Mouse (Mus musculus): ENCODE measurements around the gene Mast2. TPM values are rescaled to one million over a fixed set of nuclear protein-coding genes. Genes with fewer than 3 reads are reported as not detected.
A peak's percentile ranks its signal among the peaks of the same experiment; 100 is the strongest.

The Mast2 gene
- polyA plus RNA-seq, 1 experiment from 2014 or later = 28.2 TPM

- H3K27ac ChIP-seq (ENCODE audit: low read depth, low read length) = no peak overlapping the region
- H3K4me1 ChIP-seq (ENCODE audit: control insufficient read depth, insufficient read depth, low read length) = no peaks in the 10 kb centered on the region
- WGBS (ENCODE audit: insufficient replicate concordance) = 99% methylated on average over 3 of the region's 3 CpGs
- ATAC-seq (replicated peaks; ENCODE audit: insufficient number of reproducible peaks, low FRiP score, low TSS enrichment) = no peak
- H3K4me3 ChIP-seq (ENCODE audit: low read depth, low read length) = no peak overlapping the region
- 0 out of 2 replicates have a peak, but pooled peaks cover 2% of the 10 kb centered on the region for H3K9me3 ChIP-seq (replicated peaks; ENCODE audit: control insufficient read depth, low read length)
- no peak overlapping the region for H3K9ac ChIP-seq (ENCODE audit: low read depth, low read length)
- H3K36me3 ChIP-seq (ENCODE audit: control insufficient read depth, insufficient read depth, low read length) = peaks cover 8% of the 10 kb centered on the region; the same call in 1 of the 2 replicates
- H3K27me3 ChIP-seq (ENCODE audit: control insufficient read depth, insufficient read depth, low read length) = no peaks in the 10 kb centered on the region
- H3K4me2 ChIP-seq = no peak overlapping the region
Measured at GRCm38 (mm10) chr4:116329256-116329655, 134.7 kb downstream of the Mast2 start.

GRCm38 (mm10) chr4:116322127-116322526 is 141.9 kb downstream of the Mast2 start:
- Histone ChIP-seq H3K27ac (ENCODE audit: low read depth, low read length) (no peak overlapping the region), H3K27me3 (ENCODE audit: control insufficient read depth, insufficient read depth, low read length) (no peaks in the 10 kb centered on the region), H3K36me3 (ENCODE audit: control insufficient read depth, insufficient read depth, low read length) (peaks cover 16% of the 10 kb centered on the region), H3K4me1 (ENCODE audit: control insufficient read depth, insufficient read depth, low read length) (no peaks in the 10 kb centered on the region), H3K4me2 (no peak overlapping the region), H3K4me3 (ENCODE audit: low read depth, low read length) (no peak overlapping the region), H3K9me3 (replicated peaks; ENCODE audit: control insufficient read depth, low read length) (no peaks in the 10 kb centered on the region), H3K9ac (ENCODE audit: low read depth, low read length) (no peak overlapping the region)
- 66% methylated on average over 6 of the region's 6 CpGs for WGBS (ENCODE audit: insufficient replicate concordance)
- no peak for ATAC-seq (replicated peaks; ENCODE audit: insufficient number of reproducible peaks, low FRiP score, low TSS enrichment)

DNA sequence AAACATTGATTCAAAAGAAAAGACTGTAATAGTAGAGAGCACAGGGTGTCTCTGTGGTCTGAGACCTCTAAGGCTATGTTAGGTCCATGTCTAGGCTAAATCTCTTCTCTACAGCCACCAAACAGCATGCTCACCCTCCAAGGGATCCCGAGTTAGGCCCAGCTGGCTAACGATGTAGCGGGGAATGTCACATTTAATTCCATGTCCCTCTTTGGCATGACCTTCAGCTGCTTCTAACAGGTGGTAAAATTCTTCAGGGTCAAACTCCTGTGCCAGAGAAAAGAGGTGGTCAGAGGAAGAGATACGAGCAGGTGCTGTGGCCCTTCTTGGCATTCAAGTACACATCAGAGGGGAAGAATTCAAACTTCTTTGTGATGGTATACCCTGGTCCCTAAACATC is 146.4 kb downstream of the Mast2 start:
- H3K9ac ChIP-seq (ENCODE audit: low read depth, low read length) = no peak overlapping the region
- ATAC-seq (replicated peaks; ENCODE audit: insufficient number of reproducible peaks, low FRiP score, low TSS enrichment) = no peak
- no peak overlapping the region for H3K4me2 ChIP-seq
- H3K27me3 ChIP-seq (ENCODE audit: control insufficient read depth, insufficient read depth, low read length) = no peaks in the 10 kb centered on the region
- 88% methylated on average over 4 of the region's 4 CpGs for WGBS (ENCODE audit: insufficient replicate concordance)
- no peaks in the 10 kb centered on the region for H3K9me3 ChIP-seq (replicated peaks; ENCODE audit: control insufficient read depth, low read length)
- no peak overlapping the region for H3K4me3 ChIP-seq (ENCODE audit: low read depth, low read length)
- H3K27ac ChIP-seq (ENCODE audit: low read depth, low read length) = no peak overlapping the region
- peaks cover 26% of the 10 kb centered on the region for H3K36me3 ChIP-seq (ENCODE audit: control insufficient read depth, insufficient read depth, low read length)
- H3K4me1 ChIP-seq (ENCODE audit: control insufficient read depth, insufficient read depth, low read length) = no peaks in the 10 kb centered on the region

DNA sequence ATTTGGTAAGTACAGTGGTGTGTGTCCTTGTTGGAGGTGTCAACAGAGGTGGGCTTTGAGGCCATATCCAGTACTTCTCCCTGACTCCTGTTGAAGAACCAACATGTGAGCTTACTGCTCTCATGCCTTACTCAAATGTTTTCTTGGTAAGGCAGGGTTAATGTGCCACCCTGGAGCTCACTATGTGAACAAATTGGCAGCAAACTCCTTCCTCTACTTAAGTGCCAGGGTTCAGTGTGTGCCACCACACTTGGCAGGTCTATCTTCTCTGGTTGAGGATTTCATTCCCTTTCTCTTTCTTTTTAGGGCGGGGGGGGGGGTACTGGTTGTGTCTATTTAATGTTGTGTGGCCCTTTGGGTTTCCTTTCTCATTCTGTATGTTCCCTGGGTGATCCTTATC is 159.4 kb downstream of the Mast2 start:
- peaks cover 21% of the 10 kb centered on the region for H3K36me3 ChIP-seq (ENCODE audit: control insufficient read depth, insufficient read depth, low read length)
- no peak overlapping the region for H3K4me3 ChIP-seq (ENCODE audit: low read depth, low read length)

GRCm38 (mm10) chr4:116300878-116301355 is 163.1 kb downstream of the Mast2 start:
- ATAC-seq (replicated peaks; ENCODE audit: insufficient number of reproducible peaks, low FRiP score, low TSS enrichment) = peak; percentile 26; the same call in 1 of the 2 replicates
- no peak overlapping the region for H3K9ac ChIP-seq (ENCODE audit: low read depth, low read length)
- H3K27ac ChIP-seq (ENCODE audit: low read depth, low read length) = peak overlapping the region; percentile 37
- WGBS (ENCODE audit: insufficient replicate concordance) = 40% methylated on average over 4 of the region's 4 CpGs
- H3K27me3 ChIP-seq (ENCODE audit: control insufficient read depth, insufficient read depth, low read length) = no peaks in the 10 kb centered on the region
- no peak overlapping the region for H3K4me2 ChIP-seq
- peaks cover 3% of the 10 kb centered on the region; the same call in 1 of the 2 replicates for H3K36me3 ChIP-seq (ENCODE audit: control insufficient read depth, insufficient read depth, low read length)
- H3K4me3 ChIP-seq (ENCODE audit: low read depth, low read length) = no peak overlapping the region
- H3K4me1 ChIP-seq (ENCODE audit: control insufficient read depth, insufficient read depth, low read length) = 0 out of 2 replicates have a peak, but pooled peaks cover 3% of the 10 kb centered on the region
- no peaks in the 10 kb centered on the region for H3K9me3 ChIP-seq (replicated peaks; ENCODE audit: control insufficient read depth, low read length)

More for the DNA sequence above, 159.4 kb downstream of the Mast2 start:
- Histone ChIP-seq H3K27me3 (ENCODE audit: control insufficient read depth, insufficient read depth, low read length) (no peaks in the 10 kb centered on the region), H3K9me3 (replicated peaks; ENCODE audit: control insufficient read depth, low read length) (no peaks in the 10 kb centered on the region), H3K4me2 (no peak overlapping the region), H3K27ac (ENCODE audit: low read depth, low read length) (no peak overlapping the region), H3K9ac (ENCODE audit: low read depth, low read length) (no peak overlapping the region), H3K4me1 (ENCODE audit: control insufficient read depth, insufficient read depth, low read length) (0 out of 2 replicates have a peak, but pooled peaks cover 3% of the 10 kb centered on the region)
- no peak for ATAC-seq (replicated peaks; ENCODE audit: insufficient number of reproducible peaks, low FRiP score, low TSS enrichment)
- WGBS (ENCODE audit: insufficient replicate concordance) = 16% methylated on average over 1 of the region's 1 CpGs

DNA sequence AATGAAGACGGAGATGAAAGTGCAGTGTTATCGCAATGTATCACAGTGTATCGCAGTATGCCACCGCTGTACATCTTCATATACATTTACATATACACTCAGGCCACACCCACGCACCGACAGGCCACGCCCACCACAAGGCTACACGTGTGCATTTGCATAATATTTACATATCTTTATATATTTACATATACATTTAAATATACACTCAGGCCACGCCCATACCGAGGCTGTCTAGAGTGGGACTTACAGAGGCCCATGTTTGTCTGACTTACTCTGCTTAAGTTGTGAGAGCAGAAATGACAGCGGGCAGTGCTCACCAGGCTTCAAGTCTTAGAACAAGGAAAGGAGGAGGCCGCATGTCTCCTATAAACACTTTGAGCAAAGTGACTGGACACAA is 170.7 kb downstream of the Mast2 start:
- 84% methylated on average over 12 of the region's 12 CpGs for WGBS (ENCODE audit: insufficient replicate concordance)
- Histone ChIP-seq H3K9me3 (replicated peaks; ENCODE audit: control insufficient read depth, low read length) (no peaks in the 10 kb centered on the region), H3K4me3 (ENCODE audit: low read depth, low read length) (no peak overlapping the region), H3K4me1 (ENCODE audit: control insufficient read depth, insufficient read depth, low read length) (no peaks in the 10 kb centered on the region), H3K4me2 (no peak overlapping the region), H3K27me3 (ENCODE audit: control insufficient read depth, insufficient read depth, low read length) (no peaks in the 10 kb centered on the region), H3K27ac (ENCODE audit: low read depth, low read length) (no peak overlapping the region), H3K9ac (ENCODE audit: low read depth, low read length) (no peak overlapping the region), H3K36me3 (ENCODE audit: control insufficient read depth, insufficient read depth, low read length) (peaks cover 10% of the 10 kb centered on the region)
- no peak for ATAC-seq (replicated peaks; ENCODE audit: insufficient number of reproducible peaks, low FRiP score, low TSS enrichment)

GRCm38 (mm10) chr4:116291561-116291960 is 172.4 kb downstream of the Mast2 start:
- H3K36me3 ChIP-seq (ENCODE audit: control insufficient read depth, insufficient read depth, low read length) = peaks cover 21% of the 10 kb centered on the region
- no peak overlapping the region for H3K4me2 ChIP-seq
- no peaks in the 10 kb centered on the region for H3K27me3 ChIP-seq (ENCODE audit: control insufficient read depth, insufficient read depth, low read length)
- no peak for ATAC-seq (replicated peaks; ENCODE audit: insufficient number of reproducible peaks, low FRiP score, low TSS enrichment)
- H3K4me3 ChIP-seq (ENCODE audit: low read depth, low read length) = no peak overlapping the region
- no peaks in the 10 kb centered on the region for H3K9me3 ChIP-seq (replicated peaks; ENCODE audit: control insufficient read depth, low read length)
- no peaks in the 10 kb centered on the region for H3K4me1 ChIP-seq (ENCODE audit: control insufficient read depth, insufficient read depth, low read length)
- H3K9ac ChIP-seq (ENCODE audit: low read depth, low read length) = no peak overlapping the region
- 89% methylated on average over 6 of the region's 6 CpGs for WGBS (ENCODE audit: insufficient replicate concordance)
- no peak overlapping the region for H3K27ac ChIP-seq (ENCODE audit: low read depth, low read length)

DNA sequence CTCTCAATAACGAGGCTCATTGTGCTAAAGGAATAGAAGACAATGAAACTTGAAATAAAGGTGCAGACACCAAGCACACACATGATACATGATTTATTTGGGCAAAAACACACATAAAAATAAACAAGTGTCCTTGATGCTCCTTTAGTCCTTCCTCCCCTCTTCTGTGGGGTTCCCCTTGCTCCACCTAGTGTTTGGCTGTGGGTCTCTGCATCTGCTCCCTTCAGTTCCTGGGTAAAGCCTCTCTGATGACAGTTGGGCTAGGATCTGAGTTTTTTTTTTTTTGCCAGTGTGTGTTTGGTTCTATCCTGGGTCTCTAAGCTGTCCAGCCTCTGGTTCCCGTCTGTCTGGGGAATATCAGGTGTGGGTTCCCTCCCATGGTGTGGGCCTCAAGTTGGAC is 181.8 kb downstream of the Mast2 start:
- Histone ChIP-seq H3K27ac (ENCODE audit: low read depth, low read length) (no peak overlapping the region), H3K36me3 (ENCODE audit: control insufficient read depth, insufficient read depth, low read length) (peaks cover 10% of the 10 kb centered on the region), H3K4me3 (ENCODE audit: low read depth, low read length) (no peak overlapping the region), H3K9ac (ENCODE audit: low read depth, low read length) (no peak overlapping the region), H3K4me1 (ENCODE audit: control insufficient read depth, insufficient read depth, low read length) (no peaks in the 10 kb centered on the region), H3K27me3 (ENCODE audit: control insufficient read depth, insufficient read depth, low read length) (no peaks in the 10 kb centered on the region), H3K9me3 (replicated peaks; ENCODE audit: control insufficient read depth, low read length) (no peaks in the 10 kb centered on the region), H3K4me2 (no peak overlapping the region)
- WGBS (ENCODE audit: insufficient replicate concordance) = 69% methylated on average over 2 of the region's 2 CpGs
- ATAC-seq (replicated peaks; ENCODE audit: insufficient number of reproducible peaks, low FRiP score, low TSS enrichment) = no peak

DNA sequence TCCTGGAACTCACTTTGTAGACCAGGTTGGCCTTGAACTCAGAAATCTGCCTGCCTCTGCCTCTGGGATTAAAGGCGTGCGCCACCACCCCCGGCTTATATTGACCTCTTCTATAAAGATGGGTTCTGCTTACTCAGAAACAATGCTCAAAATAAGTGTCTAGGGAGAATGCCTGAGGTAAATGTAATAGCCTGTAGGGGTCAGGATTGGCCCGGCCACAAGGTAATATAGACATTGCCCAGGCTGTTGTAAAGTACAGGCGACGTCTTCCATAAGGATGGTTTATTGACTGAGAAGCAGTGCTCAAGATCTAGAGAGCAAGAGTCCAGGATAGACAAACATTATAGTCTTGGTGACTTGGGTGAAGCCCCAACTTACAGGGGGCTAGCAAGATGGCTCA is 195.8 kb downstream of the Mast2 start:
- H3K4me3 ChIP-seq (ENCODE audit: low read depth, low read length) = no peak overlapping the region
- H3K4me1 ChIP-seq (ENCODE audit: control insufficient read depth, insufficient read depth, low read length) = no peaks in the 10 kb centered on the region
- peaks cover 25% of the 10 kb centered on the region for H3K36me3 ChIP-seq (ENCODE audit: control insufficient read depth, insufficient read depth, low read length)
- H3K27me3 ChIP-seq (ENCODE audit: control insufficient read depth, insufficient read depth, low read length) = no peaks in the 10 kb centered on the region
- H3K9me3 ChIP-seq (replicated peaks; ENCODE audit: control insufficient read depth, low read length) = no peaks in the 10 kb centered on the region
- 93% methylated on average over 6 of the region's 6 CpGs for WGBS (ENCODE audit: insufficient replicate concordance)
- no peak overlapping the region for H3K27ac ChIP-seq (ENCODE audit: low read depth, low read length)
- ATAC-seq (replicated peaks; ENCODE audit: insufficient number of reproducible peaks, low FRiP score, low TSS enrichment) = no peak
- no peak overlapping the region for H3K4me2 ChIP-seq
- no peak overlapping the region for H3K9ac ChIP-seq (ENCODE audit: low read depth, low read length)

All from heart, embryonic 11.5 days (tissue).